Mouse (Mus musculus): ENCODE results near the gene Tsacc. TPM values are rescaled to one million over a fixed set of nuclear protein-coding genes. Genes with fewer than 3 reads are reported as not detected.
"Not testable (repeated sequence)": the region's sequence is repeated elsewhere in the genome, so short reads cannot be mapped to it uniquely, and the experiment has no call there.

The Tsacc gene
- polyA plus RNA-seq, 1 experiment, result 2.0 TPM

- H3K9me3 ChIP-seq, result no peaks in the 10 kb centered on the region
- H3K36me3 ChIP-seq (replicated peaks; ENCODE audit: low read length), result peaks cover 1% of the 10 kb centered on the region
- H3K27me3 ChIP-seq (replicated peaks), result no peaks in the 10 kb centered on the region
- no peak for TF ChIP-seq GATA1 (IDR thresholded peaks at IDR 0.05; ENCODE audit: borderline replicate concordance, low read length)
- TF ChIP-seq FLI1 (IDR thresholded peaks at IDR 0.05; ENCODE audit: low read length), result no peak
- H3K4me3 ChIP-seq (replicated peaks), result no peak overlapping the region
- H3K4me1 ChIP-seq, result no peaks in the 10 kb centered on the region
Measured at GRCm38 (mm10) chr3:88280035-88280434, 16.8 kb downstream of the Tsacc start.

- TF ChIP-seq FLI1 (IDR thresholded peaks at IDR 0.05; ENCODE audit: low read length), result no peak
- no peak for TF ChIP-seq GATA1 (IDR thresholded peaks at IDR 0.05; ENCODE audit: borderline replicate concordance, low read length)
- Histone ChIP-seq H3K4me3 (replicated peaks) (no peak overlapping the region), H3K27me3 (replicated peaks) (peaks cover 5% of the 10 kb centered on the region), H3K36me3 (replicated peaks; ENCODE audit: low read length) (no peaks in the 10 kb centered on the region), H3K9me3 (peaks cover 4% of the 10 kb centered on the region; the same call in 1 of the 2 replicates), H3K4me1 (no peaks in the 10 kb centered on the region)
Measured at GRCm38 (mm10) chr3:88276529-88277143, 20.2 kb downstream of the Tsacc start.

GRCm38 (mm10) chr3:88276121-88276520 lies 20.7 kb downstream of the Tsacc start:
- Histone ChIP-seq H3K9me3 (peaks cover 4% of the 10 kb centered on the region; the same call in 1 of the 2 replicates), H3K27me3 (replicated peaks) (peaks cover 5% of the 10 kb centered on the region), H3K4me1 (no peaks in the 10 kb centered on the region), H3K4me3 (replicated peaks) (no peak overlapping the region), H3K36me3 (replicated peaks; ENCODE audit: low read length) (no peaks in the 10 kb centered on the region)
- TF ChIP-seq FLI1 (IDR thresholded peaks at IDR 0.05; ENCODE audit: low read length) (no peak), GATA1 (IDR thresholded peaks at IDR 0.05; ENCODE audit: borderline replicate concordance, low read length) (no peak)

GRCm38 (mm10) chr3:88274002-88274401 lies 22.8 kb downstream of the Tsacc start:
- TF ChIP-seq FLI1 (IDR thresholded peaks at IDR 0.05; ENCODE audit: low read length), result no peak
- no peak for TF ChIP-seq GATA1 (IDR thresholded peaks at IDR 0.05; ENCODE audit: borderline replicate concordance, low read length)
- H3K9me3 ChIP-seq, result peaks cover 4% of the 10 kb centered on the region; the same call in 1 of the 2 replicates
- H3K27me3 ChIP-seq (replicated peaks), result peaks cover 12% of the 10 kb centered on the region
- no peak overlapping the region for H3K4me3 ChIP-seq (replicated peaks)
- H3K4me1 ChIP-seq, result no peaks in the 10 kb centered on the region
- H3K36me3 ChIP-seq (replicated peaks; ENCODE audit: low read length), result no peaks in the 10 kb centered on the region

GRCm38 (mm10) chr3:88271859-88272258 lies 24.9 kb downstream of the Tsacc start:
- Histone ChIP-seq H3K9me3 (peaks cover 4% of the 10 kb centered on the region; the same call in 1 of the 2 replicates), H3K4me3 (replicated peaks) (no peak overlapping the region), H3K36me3 (replicated peaks; ENCODE audit: low read length) (no peaks in the 10 kb centered on the region), H3K4me1 (no peaks in the 10 kb centered on the region; the same call in 1 of the 2 replicates), H3K27me3 (replicated peaks) (peaks cover 13% of the 10 kb centered on the region)
- no peak for TF ChIP-seq GATA1 (IDR thresholded peaks at IDR 0.05; ENCODE audit: borderline replicate concordance, low read length)
- no peak for TF ChIP-seq FLI1 (IDR thresholded peaks at IDR 0.05; ENCODE audit: low read length)

- H3K36me3 ChIP-seq (replicated peaks; ENCODE audit: low read length), result not testable (repeated sequence)
Measured at GRCm38 (mm10) chr3:88271298-88271697, 25.5 kb downstream of the Tsacc start.

GRCm38 (mm10) chr3:88268991-88269390 lies 27.8 kb downstream of the Tsacc start:
- H3K36me3 ChIP-seq (replicated peaks; ENCODE audit: low read length), result no peaks in the 10 kb centered on the region
- peaks cover 21% of the 10 kb centered on the region for H3K9me3 ChIP-seq
- no peaks in the 10 kb centered on the region; the same call in 1 of the 2 replicates for H3K4me1 ChIP-seq
- H3K27me3 ChIP-seq (replicated peaks), result peaks cover 26% of the 10 kb centered on the region
- no peak overlapping the region for H3K4me3 ChIP-seq (replicated peaks)
- TF ChIP-seq FLI1 (IDR thresholded peaks at IDR 0.05; ENCODE audit: low read length) (no peak), GATA1 (IDR thresholded peaks at IDR 0.05; ENCODE audit: borderline replicate concordance, low read length) (no peak)

More at GRCm38 (mm10) chr3:88271298-88271697, 25.5 kb downstream of the Tsacc start:
- H3K27me3 ChIP-seq (replicated peaks), result peaks cover 13% of the 10 kb centered on the region
- not testable (repeated sequence) for H3K4me3 ChIP-seq (replicated peaks); H3K4me1 ChIP-seq; H3K9me3 ChIP-seq

- peaks cover 23% of the 10 kb centered on the region for H3K27me3 ChIP-seq (replicated peaks)
- H3K4me3 ChIP-seq (replicated peaks); H3K4me1 ChIP-seq; H3K36me3 ChIP-seq (replicated peaks; ENCODE audit: low read length): not testable (repeated sequence)
- peaks cover 19% of the 10 kb centered on the region for H3K9me3 ChIP-seq
Measured at GRCm38 (mm10) chr3:88268014-88268413, 28.8 kb downstream of the Tsacc start.

- TF ChIP-seq FLI1 (IDR thresholded peaks at IDR 0.05; ENCODE audit: low read length) (no peak), GATA1 (IDR thresholded peaks at IDR 0.05; ENCODE audit: borderline replicate concordance, low read length) (no peak)
- no peaks in the 10 kb centered on the region for H3K36me3 ChIP-seq (replicated peaks; ENCODE audit: low read length)
- peaks cover 47% of the 10 kb centered on the region for H3K27me3 ChIP-seq (replicated peaks)
- H3K4me1 ChIP-seq, result no peaks in the 10 kb centered on the region
- H3K9me3 ChIP-seq, result peaks cover 19% of the 10 kb centered on the region
- H3K4me3 ChIP-seq (replicated peaks), result no peak overlapping the region
Measured at GRCm38 (mm10) chr3:88262346-88262745, 34.5 kb downstream of the Tsacc start.

- H3K4me3 ChIP-seq (replicated peaks), result no peak overlapping the region
- peaks cover 81% of the 10 kb centered on the region for H3K27me3 ChIP-seq (replicated peaks)
- no peaks in the 10 kb centered on the region for H3K9me3 ChIP-seq
- no peaks in the 10 kb centered on the region for H3K36me3 ChIP-seq (replicated peaks; ENCODE audit: low read length)
- TF ChIP-seq GATA1 (IDR thresholded peaks at IDR 0.05; ENCODE audit: borderline replicate concordance, low read length), result no peak
- TF ChIP-seq FLI1 (IDR thresholded peaks at IDR 0.05; ENCODE audit: low read length), result no peak
- peaks cover 18% of the 10 kb centered on the region for H3K4me1 ChIP-seq
Measured at GRCm38 (mm10) chr3:88256382-88256781, 40.4 kb downstream of the Tsacc start.

GRCm38 (mm10) chr3:88255950-88256349 lies 40.8 kb downstream of the Tsacc start:
- Histone ChIP-seq H3K9me3 (no peaks in the 10 kb centered on the region), H3K4me3 (replicated peaks) (no peak overlapping the region), H3K36me3 (replicated peaks; ENCODE audit: low read length) (no peaks in the 10 kb centered on the region), H3K4me1 (peaks cover 18% of the 10 kb centered on the region), H3K27me3 (replicated peaks) (peaks cover 81% of the 10 kb centered on the region)
- TF ChIP-seq FLI1 (IDR thresholded peaks at IDR 0.05; ENCODE audit: low read length) (no peak), GATA1 (IDR thresholded peaks at IDR 0.05; ENCODE audit: borderline replicate concordance, low read length) (no peak)

All from megakaryocyte, embryonic 14.5 days (primary cell).